Mouse (Mus musculus) ovary, postnatal 10 days (tissue): ENCODE results near the gene 1700001O22Rik.

Experiments used
- DNase-seq: peaks from one replicate; pipeline ENCODE4 v3.0.0; 2022; ENCODE audit warnings: low spot score

1700001O22Rik gene

DNA sequence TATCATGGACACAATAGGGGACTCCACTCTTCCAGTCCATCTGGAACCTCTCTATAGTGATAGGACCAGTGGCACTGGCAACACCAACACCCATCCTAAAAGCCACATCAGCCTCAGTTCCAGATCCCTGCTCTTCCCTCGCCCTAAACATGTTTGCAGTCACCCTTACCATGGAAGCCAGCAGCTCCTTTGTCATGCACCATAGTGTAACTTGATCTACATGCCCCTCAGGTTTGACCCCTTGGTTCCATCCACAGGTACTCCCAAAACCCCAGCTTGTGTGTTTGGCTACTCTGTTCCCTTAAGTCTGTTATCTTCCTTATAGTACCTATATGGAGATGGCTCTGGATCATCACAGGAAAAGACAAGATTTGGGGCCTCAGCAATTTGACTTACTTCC is 12.9 kb upstream of the 1700001O22Rik start:
- DNase-seq: no peak

DNA sequence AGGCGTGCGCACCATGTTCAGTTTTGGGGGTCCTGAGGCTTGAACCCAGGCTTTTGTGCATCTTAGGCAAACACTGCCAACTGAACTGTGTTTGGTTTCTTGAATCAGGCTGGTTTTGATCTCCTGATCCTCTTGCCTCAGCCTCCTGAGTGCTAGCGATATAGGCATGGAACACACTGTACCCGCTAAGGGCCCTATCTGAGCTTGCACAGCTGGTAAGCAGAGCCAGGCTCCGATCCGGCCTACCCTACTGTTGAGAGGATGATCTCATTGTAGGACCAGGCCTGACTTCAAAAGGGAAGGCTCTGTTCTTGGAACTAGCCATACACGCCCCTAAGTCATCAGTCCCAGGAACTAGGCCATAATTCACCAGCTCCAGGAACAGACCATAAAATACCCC is 7.1 kb upstream of the 1700001O22Rik start:
- DNase-seq: no peak

DNA sequence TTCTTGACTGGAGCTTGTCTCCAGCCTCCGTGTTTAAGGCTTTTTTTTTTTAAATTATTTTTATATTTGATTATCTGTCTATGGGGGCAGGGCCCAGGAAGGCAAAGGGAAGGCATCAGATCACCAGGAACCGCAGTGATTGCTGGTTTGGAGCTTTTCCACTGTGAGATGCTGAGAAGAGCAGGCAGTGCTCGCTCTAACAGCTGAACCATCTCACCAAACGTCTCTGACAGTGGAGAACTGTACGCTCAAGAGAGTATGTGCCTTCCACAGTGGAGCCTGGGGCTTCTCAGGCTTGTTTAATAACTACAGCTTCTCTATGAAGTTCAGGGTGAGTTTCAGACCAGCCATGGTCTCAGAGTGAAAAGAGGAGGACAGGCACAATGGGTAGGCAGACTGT is 6.0 kb upstream of the 1700001O22Rik start:
- no peak for DNase-seq

DNA sequence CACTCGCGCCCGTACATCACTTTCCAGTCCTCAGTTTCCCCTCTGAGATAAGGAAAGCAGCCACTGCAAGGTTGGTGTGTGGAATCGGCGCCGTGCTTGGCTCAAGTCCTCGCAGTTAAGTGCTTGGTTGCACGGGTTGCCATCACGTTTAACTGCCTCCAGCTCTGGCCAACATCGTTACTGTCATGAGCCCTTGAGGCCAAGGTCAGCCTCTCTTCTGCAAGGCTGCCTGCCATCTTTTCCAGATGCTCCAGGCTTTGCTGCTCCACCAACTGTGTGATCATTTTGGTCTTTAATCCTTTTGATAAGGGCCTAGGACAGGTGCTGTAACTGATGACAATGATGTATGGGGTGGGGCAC is 4.8 kb upstream of the 1700001O22Rik start:
- DNase-seq: no peak

DNA sequence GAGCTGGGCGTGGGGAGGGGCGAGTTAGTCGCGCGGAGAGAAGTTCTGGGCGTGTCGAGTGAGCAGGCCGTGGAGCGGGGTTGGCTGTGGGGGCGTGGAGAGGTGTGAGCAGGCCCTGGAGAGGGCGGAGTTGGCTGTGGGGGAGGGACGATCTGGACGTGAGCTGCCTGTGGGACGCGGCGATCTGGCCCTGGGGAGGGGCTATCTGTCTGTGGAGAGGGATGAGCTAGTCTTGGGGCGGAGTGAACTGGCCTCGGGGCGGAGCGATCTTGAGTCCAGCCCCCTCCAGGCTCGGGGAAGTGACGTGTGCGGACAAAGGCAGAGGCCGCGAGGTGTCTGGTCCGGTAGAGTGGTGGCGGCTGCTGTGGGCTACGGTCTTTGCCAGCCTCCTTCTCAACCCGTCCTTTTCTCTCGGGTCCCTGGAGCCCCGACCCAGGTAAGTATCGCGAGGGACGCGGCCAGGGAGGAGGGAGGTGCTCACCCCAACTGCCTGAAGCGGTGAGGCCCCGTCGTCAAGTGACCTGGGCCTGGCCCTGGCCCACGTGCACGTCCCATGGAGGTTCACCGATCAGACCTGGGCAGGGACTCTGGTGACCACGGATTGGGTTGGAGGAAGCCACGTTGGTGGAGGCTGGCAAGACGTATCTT is 4.3 kb upstream of the 1700001O22Rik start, which contains the start of gene Ntmt1:
Gene Ntmt1, plus strand, starts transcription at position 179 of the 648 bp plus-strand sequence.
- DNase-seq: peak; percentile 85

DNA sequence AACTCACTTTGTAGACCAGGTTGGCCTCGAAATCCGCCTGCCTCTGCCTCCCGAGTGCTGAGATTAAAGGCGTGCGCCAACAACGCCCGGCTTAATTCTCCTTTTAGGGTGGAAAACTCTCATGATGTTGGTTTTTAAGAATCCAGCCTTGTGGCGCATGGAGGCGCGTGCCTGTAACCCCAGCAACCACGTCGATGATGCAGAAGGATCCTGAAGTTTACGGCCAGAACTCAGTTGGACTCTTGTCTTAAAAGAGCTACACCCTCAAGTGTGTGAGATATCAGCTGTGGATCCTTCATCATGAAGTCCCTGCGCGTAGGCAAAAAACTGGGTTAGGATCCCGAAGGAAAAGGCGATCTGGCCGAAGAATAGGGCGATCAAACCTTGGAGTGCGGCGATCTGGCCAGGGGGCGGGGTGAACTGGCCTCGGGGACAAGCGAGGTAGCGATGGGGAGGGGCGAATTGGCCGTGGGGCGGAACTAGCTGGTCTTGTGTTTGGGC is 3.7 kb upstream of the 1700001O22Rik start:
- no peak for DNase-seq

DNA sequence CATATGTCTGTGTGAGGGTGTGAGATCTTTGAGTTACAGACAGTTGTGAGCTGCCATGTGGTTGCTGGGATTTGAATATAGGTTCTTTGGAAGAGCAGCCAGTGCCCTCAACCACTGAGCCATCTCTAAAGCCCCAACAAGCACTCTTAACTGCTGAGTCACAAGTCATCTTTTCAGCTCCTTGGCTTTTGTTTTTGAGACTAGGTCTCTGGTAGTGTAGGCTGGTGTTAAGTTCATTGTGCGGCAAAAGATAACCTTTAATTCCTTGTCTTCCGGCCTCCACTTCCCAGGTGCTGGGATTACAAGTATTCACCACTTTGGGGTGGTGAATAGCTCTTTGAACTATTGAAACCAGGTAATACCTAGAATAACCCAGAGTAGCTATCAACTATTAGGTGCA is 2.5 kb upstream of the 1700001O22Rik start:
- DNase-seq: no peak

DNA sequence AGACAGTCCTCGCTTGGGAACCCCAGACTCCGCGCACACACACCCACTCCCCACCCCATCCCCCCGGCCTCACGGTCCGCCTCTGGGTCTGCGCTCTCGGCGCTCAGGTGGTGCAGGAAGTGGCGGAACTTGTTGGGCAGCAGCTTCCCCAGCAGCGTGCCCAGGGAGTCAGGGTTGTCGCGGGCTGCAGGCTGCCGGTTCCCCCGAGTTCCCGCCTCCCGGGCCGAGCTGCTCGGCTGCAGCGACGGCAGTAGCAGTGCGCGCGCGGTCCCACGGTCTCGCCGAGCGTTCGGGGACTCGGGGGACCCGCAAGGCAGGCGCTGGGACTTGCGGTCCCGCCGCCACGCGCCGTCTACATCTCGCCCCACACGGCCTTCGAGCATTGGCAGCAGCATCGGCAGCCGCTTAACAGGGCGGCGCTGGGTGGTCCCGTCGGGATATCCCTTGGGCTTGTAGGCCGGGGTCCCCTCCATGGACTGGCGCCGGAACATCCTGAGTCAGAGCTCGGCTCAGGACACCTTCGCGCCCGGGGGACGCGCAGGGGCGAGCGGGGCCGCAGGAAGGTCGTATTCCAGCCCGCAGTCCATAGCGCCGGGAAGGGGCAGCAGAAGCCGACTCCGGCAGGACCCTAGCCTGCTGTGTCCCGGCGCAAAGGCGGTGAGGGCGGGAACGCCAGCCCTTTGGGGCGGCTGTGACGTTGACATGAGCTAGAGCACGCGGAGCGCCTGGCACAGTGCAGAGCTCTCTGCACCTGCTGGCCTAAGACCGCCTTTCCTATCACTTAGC is 2.2 kb downstream of the 1700001O22Rik start:
- DNase-seq: no peak

DNA sequence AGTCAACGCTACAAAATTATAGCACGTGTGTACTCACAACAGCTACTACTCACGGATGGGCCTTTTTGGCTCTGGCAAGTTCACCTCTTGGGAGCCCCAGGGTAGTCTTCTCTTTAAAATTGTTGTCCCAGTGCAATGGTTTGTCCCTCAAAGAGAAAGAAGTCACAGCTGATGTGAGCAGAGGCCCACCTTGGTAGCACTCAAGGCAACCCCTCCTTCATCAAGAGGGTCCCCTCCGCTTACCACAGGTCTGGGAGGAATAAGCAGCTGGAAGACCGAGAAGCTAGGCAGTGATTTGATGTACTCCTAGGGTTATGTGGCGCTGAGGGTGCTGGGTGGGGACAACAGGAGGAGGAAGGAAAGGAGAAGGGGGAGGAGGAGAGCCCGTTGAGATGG is 2.8 kb downstream of the 1700001O22Rik start:
- DNase-seq: no peak

DNA sequence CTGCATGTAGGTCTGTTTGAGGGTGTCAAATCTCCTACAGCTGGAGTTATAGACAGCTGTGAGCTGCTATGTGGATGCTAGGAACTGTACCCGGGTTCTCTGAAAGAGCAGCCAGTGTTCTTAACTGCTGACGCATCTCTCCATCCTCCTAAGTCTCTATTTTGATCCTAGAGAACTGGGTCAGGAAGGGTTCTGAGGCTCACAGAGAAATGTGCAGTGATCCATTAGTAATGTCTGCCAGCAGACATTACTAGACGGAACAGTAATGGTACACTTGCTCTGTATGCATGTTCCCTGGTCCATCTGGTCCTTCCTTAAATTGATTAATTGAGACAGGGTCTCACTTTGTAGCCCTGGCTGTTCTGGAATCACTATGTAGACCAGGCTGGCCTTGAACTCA is 4.0 kb downstream of the 1700001O22Rik start:
- no peak for DNase-seq

DNA sequence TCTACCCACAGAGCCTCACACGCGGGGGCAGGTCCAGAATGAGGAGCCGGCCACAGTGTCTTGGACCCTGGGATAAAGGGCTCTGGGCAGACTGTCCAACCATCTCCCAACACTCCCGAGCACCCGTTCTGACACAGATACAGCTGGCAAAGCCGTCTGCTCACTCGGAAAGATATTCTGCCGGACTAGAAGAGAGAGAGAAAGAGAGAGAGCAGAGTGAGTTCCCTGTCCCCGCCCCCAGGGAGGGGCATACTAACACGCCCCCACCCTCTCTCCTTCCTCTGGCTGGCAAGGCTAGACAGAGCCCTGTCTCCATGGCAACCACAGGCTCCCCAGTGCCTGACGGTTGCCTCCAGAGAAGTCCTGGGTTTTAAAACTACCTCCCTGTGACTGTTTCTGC is 7.1 kb downstream of the 1700001O22Rik start:
- DNase-seq: peak; percentile 35

DNA sequence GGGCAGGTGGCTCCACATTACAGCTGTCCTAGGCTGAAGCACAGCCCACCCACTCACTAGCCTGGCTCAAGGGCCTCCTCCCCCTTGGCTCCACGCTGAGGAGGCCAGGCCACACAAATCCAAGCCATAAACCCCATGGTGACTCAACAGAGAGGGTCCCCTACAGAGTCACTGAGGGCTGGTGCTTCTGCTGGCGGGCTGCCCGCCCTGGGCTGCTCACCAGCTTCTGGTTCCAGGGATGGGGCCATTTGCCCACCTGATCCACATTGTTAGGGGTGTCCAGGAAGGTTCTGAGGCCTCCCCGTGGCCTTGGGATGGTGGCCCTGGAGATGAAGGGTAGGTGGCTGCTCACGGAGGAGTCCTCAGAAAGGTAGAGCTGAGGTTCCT is 7.6 kb downstream of the 1700001O22Rik start:
- no peak for DNase-seq

DNA sequence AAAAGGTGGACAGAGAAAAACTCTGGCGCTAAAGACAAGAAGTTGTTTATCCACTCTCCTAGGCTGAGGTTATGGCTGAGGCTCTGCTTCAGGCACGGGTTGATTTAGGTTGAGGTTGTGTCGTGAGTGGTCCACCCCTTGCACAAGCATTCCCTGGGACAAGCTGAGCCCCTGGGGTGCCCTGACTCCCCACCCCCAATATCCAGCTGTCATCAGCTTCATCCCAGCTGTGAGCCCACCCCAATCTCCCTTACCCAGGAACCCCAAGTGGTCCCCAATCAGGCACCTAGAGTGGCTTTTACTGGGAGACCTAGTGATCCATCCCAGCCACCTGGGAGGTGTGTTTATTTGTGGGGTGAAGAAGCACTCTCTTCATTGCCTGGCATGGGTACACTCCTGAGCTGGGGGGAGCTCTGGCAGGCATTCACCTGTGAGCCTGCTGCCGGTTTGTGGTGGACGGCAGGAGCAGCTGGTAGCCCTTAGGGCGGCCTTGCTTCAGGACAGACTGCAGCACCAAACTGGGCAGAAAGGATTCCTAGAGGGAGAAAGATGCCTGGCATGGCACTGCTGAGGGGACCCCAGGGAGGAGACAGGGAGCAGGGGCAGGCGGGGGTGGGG is 8.1 kb downstream of the 1700001O22Rik start:
- DNase-seq: no peak

DNA sequence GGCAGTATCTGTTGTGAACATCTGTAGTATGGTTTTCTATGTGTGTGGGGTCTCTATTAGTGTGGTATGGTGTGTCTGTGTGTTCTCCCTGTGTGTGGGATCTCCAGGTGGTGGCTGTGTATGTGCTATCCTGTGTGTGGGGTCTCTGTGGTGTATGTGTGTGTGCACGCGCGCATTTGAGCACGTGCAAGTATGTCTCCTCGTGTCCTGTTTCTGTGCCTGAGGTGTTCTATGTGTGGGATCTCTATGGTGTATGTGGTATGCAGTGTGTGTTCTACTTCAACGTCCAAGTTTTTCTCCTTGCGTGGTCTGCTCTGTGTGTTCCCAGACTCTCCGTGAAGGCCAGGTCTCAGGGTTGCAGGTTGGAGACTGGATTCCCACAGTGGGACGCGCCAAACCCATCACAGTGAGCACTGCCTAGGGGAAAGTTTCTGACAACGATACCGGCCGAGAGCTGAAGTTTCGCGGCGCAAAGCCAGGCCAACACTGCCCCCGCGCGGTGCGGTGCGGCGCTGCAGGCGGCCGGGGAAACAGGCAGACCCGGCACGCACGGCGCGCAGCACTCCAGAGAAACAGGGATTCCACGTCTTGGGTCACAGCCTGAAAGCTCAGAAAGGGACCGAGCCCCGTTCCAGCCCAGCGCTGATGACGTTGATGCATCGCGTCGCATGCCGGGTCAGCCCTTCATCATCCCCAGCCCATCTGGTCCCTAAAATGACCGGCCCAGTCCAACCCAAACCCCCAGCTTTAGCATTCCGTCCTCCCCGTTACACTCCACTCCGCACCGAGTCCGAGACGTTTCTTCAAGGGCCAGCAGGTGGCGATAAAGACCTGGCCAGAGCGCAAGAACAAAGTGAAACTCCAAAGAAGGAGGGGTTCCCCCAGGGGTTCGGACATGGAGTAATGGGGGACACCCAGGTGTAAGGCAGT is 9.0 kb downstream of the 1700001O22Rik start:
- peak; percentile 100 for DNase-seq

DNA sequence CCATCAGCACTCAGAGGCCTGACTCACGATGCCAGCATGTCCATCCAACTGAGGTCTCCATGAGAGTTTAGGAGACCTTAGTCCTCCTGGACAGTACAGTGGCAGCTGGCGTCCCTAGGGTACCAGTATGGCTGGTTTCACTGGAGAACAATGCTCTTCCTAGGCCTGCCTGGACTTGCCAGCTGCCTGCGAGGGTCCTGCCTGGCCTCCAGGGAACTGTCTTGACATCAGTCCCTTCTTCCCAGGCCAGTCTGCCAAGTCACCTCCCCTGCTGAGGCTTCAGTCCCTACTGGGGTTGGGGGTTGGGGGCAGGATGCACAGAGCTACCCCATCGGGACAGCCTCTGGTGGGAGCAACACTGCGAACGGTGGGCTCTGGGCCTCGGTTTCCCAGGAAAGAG is 11.4 kb downstream of the 1700001O22Rik start:
- DNase-seq: no peak

DNA sequence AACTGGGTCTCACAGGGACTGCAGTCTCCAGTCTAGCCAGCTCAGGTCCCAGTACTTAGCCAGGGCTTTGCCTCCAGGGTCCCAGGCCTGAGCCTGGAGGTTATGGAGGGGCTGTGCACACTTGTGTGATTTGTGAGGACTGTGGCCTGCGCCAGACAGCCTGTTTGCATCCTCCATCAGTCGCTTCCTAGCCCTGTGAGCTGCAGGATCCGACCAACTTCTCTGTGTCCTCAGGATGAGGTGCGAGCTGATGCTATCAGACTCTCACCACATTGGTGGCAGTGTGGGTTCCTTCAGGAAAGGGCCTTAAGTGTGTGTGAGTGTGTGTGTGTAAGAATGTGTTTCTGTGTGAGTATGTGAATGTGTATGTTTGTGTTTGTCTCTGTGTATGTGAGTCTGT is 16.0 kb downstream of the 1700001O22Rik start:
- DNase-seq: no peak

DNA sequence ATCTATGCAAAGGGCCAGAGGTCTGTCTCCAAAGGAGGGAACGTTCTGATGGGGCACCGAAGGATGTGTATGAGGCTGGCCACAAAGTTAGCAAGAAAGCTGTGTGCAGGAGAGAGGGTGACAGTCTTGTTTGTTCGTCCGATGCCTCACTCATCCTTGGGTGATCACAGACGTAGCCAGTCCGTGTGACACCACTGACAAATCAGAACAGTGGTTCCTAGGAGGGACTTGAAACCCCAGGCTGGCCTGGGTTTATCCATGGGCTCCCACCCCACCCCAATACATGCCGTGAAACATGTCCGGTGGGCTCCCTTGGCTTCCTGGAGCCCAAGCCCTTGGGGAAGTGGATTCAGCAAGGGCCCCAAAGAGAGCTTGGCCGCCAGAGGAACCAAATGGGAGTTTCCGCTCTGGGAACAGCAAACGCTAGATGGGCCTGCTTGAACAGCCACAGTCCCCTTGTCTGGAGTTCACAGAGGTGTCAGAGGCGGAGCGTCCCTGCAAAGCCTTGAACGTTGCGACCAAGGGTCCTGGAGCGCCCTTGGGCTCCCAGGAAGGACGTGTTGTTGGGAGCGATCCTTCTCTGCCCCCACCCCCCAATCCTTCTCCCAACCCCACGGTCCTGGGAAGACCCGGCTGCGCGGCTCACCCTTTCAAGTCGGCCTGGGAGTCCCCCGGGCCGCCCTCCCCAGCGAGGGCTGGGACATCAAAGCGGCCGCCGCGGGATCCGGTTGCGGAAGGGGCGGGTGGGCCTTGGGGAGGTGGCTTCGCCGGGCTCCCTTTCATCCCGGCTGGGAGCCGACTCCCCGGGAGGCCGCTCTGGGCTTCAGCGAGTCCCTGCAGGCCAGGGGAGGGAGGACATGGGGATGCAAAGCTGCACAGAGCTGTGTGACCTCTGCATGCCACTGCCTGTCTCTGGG is 19.1 kb downstream of the 1700001O22Rik start:
- DNase-seq: no peak

DNA sequence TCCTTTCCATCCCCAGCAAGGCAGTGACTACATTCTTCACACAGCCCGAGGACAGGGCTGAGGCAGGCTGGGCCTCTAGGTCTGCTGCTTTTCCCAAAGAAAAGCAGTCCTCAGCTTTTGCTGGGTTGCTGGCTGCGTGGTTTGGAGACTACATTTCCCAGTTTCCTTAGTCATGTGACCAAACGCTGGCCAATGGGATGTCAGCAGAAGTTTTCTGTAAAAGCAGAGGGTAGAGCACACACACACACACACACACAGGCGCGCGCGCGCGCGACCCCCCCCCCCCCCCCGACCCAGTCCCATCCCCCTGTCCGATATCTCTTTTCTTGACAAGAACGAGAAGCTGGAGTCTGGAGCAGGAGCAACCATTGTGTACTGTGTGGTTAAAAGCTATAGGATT is 20.1 kb downstream of the 1700001O22Rik start:
- DNase-seq: no peak

DNA sequence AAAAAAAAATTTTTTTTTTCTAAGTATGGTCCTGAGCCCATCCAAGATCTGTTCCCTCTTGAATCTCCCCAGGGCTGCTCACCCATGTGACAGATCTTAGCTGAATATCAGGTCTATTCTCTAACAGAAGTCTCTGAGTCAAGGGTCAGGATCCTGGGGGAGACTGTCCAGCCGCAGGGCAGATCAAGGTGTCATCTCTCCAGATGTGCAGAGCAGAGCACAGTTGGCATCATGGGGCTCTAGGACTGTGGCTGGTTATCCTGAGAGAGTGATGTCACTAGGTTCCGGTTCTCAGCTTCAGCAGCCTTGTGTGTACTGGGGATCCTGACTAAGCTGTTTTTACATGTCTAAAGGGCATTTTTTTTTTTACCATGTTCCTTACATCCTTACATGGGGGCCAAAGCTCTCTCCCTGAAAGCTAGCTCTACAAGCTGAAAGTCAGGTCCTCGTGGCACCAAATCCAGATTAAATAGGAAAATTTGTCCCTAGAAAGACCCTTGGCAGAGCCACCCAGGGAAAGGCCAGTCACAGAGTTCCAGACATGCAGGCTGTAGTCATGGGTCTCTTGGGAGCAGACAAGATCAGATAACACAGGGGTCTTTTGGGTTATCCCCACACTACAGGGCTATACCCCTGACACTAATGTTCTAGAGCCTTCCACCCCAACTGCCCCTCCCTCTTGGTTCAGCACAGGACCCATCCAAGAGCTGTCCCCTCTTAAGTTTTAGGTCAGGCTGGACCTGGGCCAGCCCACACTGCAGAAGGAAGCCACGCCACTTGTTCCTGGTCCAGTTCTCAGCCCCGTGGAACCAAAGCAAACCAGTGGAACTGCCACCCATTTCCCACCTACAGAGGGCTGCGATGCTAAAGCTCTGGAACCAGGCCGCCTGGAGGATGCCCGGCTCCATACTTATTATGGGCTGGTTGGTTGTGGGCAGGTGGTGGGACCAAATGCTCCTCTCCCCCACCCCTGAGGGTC is 20.9 kb downstream of the 1700001O22Rik start:
- no peak for DNase-seq

DNA sequence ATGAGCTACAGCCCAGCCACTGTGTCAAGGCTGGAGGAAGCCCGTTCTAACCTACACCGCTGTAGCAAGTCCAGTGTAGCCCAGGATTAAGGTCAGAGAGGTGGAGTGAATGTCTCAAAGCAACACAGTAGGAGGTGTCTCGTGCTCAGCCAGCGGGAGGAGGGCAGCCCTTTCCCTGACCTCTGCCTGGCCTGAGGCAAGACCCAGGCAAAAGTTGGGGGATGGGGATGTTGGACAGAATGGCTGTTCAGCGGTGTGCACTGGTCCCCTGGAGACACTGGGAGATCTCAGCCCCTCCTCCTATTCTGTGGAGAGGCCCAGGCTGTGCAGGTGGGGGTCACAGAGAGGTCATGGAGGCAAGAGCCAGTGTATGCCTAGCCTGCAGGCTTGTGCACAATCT is 24.2 kb downstream of the 1700001O22Rik start:
- DNase-seq: no peak
